Mouse (Mus musculus): ENCODE results near the gene Hmcn2.

Hmcn2 gene

DNA sequence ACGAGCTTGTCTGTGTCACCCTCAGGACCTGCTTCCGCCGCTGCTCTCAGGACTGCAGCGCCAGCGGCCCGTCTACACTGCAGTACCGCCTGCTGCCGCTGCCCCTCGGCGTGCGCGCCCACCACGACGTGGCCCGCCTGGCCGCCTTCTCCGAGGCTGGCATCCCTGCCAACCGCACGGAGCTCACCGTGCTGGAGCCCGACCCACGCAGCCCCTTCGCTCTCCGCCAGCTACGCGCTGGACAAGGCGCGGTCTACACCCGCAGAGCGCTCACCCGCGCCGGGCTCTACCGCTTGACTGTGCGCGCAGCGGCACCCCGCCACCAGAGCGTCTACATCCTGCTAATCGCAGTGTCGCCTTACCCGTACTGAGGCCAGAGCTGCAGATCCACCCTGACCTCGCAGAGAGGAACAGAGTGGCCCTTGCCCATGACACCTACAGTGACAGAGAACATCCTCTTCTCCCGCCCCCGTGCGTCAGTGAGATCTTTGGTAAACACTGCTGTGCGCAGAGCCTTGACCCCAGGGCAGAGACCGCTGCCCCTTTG lies 145.9 kb downstream of the Hmcn2 start:
- DNase-seq = no peak

DNA sequence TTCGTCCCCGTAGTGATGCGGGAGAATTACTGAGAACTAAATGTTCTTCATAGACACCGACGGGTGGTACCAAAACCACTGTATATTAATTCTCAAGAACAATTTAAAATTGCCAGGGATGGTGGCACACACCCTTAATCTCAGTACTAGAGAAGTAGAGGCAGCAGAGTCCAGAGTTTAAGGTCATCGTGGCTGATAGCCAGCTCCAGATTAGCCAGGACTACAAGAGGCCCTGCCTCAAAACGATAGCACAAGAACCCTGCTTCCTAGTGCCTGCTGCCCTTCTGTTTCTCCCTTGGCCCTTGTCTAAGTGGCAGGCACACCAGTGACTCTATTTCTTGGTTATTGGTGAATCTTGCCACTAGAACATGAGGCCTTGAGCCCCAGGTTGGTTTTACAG lies 146.7 kb downstream of the Hmcn2 start:
- no peak for DNase-seq

DNA sequence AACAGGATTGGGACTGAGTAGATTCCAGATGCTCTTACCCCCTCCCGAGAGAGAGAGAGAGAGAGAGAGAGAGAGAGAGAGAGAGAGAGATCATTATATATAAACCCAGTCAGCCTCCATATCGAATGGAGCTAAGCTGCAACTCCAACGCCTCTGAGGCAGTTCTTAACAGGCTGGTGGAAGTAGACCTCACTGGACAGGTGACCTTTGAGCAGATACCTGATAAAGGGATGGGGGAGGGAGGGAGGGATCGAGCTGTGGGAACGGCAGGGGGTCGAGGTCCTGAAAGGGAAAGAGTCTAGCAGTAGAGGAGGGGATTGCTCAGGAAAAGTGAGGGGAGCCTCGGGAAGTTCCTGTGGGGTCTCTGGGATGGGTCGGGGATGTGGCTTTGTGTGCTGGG lies 147.8 kb downstream of the Hmcn2 start:
- DNase-seq = no peak

DNA sequence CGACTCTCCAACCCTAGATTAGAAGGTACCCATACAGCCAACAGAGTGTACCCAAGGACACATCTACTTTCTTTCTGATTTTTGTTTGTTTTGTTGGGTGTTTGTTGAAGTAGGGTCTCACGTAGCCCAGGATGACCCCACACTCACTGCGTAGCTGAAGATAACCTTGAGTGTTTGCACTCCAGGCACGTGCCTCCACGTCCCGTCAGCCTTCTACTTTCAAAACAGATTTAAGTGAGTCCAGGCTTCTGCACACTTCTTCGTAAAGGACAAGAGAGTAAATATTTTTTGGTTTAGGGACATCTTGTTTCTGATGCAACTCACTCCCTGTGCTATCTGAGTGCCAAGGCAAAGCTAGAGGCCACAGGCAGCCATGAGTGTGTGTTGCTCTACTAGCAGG lies 149.0 kb downstream of the Hmcn2 start:
- DNase-seq = no peak

DNA sequence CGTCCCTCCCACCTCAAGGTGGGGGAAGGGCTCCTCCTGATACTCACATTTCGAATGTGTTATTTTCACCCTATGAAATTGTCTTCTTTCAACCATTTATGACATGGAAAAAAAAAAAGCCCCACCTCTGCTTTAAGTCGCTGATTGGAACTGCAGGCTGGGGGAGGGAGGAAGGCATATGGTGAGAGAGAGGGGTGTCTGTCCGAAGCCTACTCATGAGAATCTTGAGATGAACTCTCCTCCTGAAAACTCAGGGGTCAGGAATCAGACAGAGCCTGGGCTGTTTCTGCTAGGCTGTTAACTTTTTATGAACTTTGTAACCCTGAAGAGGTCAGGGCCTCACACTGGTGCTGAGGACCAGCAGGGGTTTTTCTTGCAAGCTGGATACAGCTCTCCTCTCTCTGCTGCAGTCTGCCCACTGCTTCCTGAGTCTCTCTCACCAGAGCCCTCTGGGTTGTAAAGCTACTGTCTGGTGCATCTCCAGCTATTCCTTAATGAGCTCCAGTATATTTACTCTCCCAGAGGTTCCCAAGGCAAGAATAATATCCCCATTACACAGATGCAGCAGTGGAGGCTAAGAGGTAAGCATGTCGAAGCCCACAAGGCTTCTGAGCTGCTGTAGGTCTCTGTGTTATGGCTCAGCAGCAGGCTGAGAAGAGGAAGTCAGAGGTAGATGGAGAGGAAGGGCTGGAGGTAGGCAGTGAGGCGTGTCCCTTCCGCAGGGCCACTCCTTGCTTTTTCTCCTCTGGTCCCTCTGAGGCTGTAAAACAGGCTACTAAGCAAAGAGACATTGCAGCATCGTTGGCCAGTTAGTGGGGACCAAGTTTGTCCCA lies 149.7 kb downstream of the Hmcn2 start:
- DNase-seq = no peak

DNA sequence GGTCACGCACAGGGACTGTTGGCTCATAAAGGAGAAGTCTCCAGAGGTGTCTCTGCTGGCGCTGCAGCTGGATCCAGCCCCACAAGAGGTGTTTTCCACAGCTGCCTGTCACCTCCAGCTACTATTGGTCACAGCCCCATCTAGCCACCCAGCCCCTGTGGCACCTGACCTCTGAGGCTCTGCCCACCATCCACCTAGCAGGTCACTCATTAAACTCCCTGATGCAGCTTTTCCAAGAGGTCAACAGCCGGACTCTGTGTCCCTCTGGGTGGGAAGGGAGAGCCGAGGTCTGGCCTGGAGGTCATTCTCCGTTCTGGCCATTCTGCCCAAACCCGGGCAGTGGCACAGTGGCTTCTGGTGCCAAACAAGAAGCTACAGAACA lies 150.3 kb downstream of the Hmcn2 start:
- no peak for DNase-seq

DNA sequence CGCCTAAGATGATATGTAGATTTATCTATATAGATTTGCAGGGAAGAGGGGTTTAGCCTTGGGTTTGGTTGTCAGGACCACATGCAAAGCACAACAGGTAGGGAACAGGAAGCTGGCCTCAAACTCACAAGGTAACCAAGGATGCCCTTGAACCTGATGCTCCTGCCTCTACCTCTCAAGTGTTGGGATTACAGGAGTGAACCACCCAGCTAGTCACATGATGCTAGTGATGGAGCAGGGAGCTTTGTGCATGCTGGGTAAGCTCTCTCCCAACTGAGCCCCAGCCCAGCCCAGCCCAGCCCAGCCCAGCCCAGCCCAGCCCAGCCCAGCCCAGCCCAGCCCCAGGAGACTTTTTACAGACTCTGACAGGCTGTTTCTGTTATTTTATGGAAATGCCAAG lies 153.2 kb downstream of the Hmcn2 start:
- no peak for DNase-seq

DNA sequence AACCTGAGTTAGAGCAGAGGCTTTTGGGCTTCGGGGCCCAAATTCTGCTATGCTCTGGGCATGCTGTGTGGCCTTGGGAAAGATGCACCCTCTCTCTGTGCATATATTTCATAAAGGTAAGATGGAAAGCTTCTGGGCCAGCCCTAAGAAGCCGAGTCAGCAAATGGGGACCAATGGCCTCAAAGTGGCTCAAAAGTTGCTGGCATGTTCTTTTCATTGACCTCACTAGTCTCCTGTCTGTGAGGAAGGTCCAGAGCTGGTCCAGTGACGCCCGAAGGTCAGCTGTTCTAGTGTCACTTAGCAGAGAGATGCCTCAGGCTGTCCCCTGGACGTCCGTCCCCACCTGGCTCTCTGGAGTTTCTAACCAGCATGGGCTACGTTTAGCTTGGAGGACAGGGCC lies 154.6 kb downstream of the Hmcn2 start:
- DNase-seq = no peak

DNA sequence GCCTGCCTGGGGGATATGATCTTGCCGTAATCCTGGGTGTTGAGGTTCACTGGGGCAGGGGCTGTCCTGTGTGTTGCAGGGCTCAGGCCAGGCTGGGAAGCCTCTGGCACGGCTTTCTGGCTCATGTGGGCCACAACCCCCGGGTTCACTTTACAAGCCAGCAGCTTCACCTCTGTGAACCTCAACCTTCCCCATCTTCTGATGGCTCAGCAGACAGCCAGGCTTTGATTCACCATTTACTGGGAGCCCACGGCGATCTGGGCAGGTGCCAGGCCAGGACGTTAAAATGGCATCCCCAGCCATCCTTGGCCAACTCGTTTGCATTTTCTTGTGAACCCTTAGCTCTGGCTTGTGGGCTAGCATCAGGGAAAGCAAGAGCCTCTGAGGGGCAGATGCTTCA lies 155.3 kb downstream of the Hmcn2 start:
- DNase-seq = no peak

DNA sequence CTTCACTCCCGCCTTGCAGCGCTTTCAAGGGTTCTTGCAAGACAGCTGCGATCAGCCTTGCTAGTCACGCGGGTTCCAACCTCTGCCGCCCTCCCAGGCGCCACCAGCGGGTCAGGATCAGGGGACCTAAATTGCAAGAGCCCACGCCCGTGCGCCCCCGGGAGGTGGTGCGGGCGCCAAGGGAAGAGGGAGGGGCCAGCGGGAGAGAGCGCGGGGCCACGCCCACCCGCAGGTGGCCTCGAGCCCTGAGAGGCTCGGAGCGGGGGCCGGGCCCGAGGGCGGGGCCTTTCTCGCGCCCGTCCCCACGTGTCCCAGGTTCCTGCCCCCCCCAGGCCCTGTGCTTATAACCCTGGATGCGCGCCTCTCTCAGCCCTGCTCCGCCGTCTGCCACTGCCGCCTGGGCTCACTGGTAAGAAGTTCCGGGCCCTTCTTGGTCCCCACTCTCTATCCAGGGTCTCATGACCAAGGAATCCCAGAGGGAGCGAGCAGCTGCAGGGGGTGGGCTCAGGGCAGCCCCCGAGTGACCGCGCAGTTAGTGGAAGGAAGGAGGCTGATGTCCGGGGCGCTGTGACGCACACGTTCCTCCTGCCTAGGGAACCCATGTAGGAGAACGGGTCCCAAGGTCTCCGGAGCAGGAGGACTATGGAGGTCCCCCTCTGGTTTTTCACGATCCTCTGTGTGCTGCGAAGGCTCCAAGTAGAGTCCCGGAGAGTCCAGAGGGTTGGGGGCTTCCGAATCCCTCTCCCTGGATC lies 155.9 kb downstream of the Hmcn2 start, which contains the start of gene Ass1:
TSS of gene Ass1 (plus strand) at position 277 of the 752 bp plus-strand sequence.
- DNase-seq = peak; percentile 34

DNA sequence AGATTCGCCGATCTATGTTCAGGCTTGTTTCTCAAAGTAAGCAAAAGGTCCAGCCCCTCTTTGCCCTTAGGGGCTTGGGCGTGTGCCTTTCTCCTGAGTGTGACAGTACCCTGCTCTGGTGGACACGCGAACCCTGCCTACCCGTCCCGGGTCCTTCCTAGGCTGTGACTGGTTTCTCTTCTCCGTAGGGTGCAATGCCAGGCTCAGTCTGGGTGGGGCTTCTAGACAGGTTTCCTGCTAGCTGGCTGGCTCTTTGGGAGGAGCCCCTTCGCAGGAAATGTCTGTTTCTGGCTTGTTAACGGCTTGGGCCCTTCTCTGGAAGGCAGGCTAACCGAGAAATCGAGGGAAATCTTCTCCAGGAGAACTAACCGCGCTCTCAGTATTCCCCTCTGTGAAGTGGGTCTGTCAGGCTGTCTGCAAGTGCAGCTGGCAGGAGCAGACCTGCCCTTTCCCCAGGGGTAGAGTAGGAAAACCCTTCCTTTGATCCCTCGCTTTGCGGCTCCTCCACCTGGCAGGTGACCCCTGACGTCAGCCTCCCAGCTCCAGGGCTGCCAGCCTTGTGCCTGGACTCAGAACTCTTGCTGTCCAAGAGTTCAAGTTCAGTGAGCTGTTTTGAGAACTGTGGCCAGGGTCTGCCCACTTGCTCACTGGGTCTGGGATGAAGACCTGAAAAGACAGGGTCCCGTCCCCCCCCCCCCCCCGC lies 156.6 kb downstream of the Hmcn2 start:
- no peak for DNase-seq

DNA sequence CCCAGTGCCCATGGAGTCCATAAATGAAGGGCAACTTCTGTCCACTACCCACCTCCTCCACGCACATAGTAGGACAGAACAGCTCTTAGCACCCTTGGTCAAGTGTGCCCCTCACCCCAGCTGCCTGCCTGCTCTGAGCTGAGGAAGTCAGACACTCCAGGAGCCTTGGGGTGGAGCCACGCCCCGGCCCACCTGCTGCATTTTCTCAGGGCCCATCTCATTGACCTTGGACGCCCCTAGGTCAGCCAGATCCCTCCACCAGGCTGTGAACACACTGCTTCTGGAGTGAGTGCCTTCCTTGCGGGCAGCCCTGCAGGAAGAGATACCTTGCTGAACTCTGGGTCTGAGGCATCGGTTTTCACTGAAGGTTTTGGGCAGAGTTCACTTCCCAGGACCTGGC lies 157.4 kb downstream of the Hmcn2 start:
- no peak for DNase-seq

DNA sequence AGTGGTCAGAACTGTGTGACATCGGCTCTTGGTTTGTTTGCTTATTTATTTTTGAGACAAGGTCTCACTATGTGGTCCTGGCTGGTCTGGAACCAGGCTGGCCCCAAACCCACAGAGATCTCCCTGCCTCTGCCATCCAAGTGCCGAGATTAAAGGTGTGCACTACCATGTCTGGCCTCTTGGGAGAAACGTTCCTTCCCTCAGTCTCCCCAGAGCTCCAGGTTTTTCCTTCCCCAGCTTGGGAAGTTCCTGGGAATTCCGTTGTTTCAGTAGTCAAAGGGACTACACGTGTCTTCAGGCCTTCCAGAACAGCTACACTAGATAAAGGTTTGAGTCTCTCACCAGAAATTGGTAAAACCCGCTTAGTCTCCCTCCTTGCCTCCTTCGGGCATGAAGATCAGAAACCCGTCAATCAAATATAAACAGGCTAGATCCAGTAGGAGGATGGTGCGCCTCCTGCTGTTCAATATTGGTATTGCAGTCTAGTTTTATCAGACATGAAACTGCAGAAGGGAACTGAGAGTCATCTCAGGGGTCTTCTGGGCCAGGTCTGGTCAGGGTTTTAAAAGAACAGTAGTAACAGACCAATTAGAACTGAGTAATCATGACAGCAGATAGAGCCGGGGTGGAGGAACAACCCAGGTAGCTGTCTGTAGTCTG lies 158.3 kb downstream of the Hmcn2 start:
- DNase-seq = no peak

DNA sequence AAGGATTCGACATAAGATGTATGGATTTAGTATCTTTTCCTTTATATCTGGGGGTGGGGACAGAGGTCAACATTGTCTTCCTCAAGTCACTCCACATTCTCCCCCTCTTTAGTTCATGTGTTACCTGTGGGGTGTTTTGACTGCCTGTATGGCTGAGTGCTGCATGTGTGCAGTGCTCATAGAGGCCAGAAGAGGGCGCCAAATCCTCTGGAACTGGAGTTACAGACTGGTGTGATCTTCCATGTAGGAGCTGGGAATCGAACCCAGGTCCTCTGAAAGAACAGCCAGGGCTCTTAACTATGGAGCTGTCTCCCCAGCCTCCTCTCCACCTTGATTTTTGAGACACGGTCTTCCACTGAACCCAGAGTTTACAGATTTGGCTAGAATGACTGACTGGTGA lies 159.7 kb downstream of the Hmcn2 start:
- DNase-seq = no peak

DNA sequence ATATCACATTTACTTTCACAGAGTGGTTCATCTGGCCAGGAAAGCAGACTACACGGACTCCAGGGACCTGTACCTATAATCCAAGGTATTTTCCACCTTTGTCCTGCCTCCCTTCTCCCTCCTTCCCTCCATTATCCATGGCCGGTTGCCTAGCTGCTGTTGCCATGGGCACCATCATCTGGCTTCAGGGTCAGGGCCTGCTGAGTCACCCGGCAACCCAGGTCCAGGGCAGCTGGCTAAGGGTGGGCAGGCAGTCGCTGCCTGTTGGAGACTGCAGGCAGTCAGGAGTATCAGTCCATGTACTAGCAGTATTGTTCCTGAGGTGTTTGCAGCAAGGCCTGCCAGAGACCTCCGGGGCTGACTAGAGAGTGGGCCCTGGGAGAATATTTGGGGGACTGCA lies 160.5 kb downstream of the Hmcn2 start:
- no peak for DNase-seq

DNA sequence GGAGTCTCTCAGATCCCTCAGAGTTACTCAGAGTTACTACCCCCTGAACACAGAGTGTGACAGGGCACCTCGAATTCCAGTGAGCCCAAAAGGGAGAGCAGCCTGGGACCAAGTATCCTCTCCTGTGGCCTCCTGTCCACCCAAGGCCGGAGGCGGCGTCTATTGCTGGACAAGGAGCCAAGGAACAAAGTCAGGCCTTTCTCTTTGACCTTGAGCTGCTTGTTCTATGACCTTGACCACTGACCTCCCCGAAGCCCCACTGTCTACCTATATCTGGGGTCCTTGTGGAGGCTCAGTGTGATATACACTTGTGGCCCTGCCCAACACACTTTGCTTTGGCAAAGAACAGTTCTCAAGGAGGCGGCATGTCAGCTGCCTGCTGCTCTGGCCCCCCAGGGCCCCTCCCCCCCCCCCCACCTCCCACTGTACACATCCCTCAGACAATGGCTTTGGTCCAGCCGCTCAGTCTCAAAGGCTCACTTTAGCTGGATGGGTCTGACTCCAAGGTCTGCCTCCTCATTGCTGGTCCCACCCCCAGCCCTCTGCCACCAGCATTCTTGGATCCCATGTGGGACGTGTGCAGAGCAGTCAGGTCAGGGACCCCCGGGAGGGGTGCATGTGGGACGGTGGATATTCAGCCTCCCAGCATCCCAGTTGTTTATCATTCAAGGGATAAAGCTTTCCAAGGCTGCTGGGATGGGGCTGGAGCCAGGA lies 162.0 kb downstream of the Hmcn2 start:
- no peak for DNase-seq

DNA sequence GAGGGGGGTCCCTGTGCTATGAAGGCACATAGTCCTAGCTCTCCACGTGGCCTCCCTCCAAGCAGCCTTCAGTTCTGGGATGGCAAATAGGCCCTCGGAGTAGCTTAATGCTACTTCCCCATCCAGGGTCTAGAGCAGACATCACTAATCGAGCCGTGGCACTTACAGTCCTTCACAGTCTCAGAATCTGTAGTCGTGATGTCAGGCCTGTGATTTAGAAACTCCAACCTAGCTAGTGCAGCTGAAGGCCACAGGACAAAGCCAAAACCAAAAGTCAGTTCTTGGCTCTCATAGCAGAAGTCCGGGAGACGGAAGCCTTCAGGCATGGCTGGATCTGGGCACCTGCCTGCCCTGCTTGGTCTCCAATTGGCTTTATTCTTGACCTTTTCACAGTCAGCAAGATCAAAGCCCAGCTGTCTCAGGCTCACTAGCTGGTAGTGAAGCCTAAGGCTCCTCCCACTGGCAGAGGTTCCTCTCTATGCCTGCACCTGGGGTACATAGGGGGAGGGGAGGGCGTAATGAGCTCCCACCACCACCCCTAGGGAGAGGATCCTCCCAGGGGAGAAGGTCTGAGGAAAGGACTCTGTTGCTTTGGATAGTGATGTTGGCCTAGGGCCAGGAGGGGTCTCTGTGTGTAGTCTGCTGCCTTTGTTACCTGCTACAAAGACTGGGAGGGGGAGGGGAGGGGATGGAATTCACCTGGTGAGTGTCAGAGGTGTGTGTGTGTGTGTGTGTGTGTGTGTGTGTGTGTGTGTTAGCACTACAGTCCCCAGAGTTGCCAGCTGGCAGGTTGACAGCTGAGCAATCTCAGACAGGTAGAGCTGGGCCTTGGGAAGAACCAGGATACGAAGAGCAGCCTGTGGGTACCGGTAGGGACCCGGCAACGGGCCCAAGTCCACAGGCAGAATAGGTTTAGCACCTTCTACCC lies 163.3 kb downstream of the Hmcn2 start:
- DNase-seq = no peak

DNA sequence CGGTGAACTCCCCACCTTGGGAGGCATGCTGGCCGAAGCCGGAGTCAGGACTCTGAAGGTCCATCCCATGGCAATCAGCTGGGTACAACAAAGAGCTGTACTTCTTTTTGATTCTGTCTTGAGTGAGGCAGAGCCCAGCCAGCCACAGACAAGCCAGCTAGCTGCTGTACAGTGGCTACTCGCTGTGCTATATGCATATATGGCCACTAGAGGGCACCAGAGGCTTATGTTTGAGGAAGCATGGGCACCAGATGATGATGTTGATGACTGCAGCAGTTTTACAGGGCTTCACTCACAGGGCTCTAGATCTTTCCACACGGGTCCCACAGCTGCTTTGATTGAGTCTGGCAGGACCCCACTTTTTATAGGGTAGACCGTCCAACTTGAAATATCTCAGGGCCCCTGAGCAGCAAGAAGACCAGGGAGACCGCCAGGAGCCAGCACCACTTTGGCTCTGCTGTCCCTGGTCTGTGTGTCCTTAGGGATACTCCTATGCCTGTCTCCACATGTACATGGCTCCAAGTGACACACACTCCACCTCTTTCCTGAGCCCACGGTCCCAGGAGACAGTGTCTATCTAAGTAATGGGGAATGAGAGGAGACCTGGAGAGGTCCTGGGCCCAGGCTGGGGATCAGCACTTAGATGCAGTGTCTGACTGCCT lies 168.8 kb downstream of the Hmcn2 start:
- peak; percentile 79 for DNase-seq

DNA sequence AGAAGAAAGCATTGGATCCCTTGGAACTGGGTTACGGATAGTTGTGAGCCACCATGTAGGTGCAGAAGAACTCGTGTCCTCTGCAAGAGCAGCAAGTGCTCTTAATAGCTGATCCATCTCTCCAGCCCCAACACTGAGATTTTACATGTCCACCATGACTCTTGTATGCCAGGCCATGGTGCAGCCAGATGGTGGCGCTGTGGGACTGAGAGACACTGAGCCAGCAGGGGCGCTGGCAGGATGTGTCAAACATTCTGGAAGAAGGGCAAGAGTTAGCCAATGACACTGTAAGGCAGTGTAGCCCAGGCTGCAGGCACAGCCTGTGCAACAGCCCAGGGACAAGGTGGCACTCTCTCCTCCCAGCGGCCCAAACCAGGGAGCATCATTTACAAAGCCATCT lies 170.0 kb downstream of the Hmcn2 start:
- peak; percentile 73 for DNase-seq

DNA sequence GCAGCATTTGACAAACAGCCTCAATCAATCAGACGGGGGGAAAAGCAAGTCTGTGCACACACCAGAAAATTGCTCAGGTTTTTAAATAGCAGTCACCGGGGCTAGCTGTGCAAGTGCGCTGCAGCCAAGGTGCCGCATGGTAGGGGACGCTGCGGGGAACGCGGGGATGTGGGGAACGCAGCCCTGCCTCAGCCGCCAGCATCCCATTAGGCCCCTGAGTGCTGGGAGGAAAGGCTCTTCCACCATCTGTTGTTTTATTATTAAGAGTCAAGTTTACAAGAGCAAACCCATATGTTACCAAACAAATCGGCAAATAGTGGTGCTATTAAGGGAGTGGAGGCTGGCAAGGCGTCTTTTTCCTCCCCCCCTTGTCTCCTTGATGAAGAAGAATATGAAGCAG lies 175.0 kb downstream of the Hmcn2 start:
- DNase-seq = peak; percentile 53

DNA sequence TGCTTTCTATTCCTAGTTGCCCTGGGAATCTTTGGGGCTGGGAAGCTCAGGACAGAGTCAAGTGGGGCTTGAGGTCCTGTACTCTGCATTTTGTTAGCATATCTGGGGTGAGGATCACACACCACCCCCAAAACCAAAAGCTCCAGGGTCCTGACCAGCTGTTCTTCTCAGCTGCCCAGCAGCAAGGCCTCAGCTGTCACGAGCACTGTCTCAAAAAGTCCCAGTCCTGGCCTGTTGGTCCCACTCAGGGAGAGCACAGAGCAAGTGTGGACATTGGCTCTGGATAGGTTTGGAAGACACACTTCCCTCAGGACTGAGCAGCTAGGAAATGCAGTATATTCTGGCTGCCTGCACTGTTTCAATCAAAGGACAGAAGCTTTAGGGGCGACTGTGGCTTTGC lies 176.3 kb downstream of the Hmcn2 start:
- DNase-seq = no peak
